Mouse (Mus musculus) embryo, embryonic 10.5 days (tissue): ENCODE measurements around the gene A930017K11Rik.
A peak's percentile ranks its signal among the peaks of the same experiment; 100 is the strongest.

Experiments used
- DNase-seq: peaks from one replicate; pipeline ENCODE4 v3.0.0-alpha.2; 2015; ENCODE audit warnings: low spot score

A930017K11Rik gene

DNA sequence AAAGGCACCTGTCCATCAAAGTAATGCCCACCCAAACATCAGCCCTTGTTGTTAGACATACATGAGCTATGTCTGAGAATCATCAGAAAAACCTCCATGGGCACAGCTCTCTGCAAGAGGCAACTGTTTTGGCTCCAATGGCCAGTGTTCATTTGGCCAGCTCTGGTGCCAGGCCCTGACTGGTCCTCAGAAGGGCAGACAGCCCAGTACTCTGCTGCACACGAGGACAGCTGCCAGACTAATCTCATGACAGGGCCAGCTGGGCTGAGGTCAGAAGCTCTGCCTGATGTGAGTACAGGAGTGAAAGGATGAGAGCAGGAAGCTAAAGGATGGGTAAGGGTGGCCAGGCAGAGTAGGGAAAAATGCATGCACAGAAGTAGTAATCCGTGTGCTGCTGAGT, 27.0 kb downstream of the A930017K11Rik start:
- DNase-seq, result no peak

DNA sequence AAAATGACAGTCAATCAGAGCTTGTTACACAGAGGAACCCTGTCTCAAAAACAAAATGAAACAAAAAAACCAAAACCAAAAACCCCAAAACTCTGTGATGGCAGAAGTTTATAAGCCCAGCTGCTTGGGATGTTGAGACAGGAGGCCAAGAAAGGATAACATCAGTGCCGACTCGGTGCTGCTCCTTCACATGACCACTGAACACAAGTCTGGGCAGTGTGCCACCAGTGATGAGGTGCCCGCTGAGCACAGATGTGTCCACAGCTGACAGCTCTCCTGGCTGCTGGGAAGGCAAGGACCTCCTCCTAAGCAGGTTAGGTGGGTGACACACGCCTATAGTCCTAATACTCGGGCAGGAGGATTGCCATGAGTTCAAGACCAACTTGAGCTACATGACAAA, 30.2 kb downstream of the A930017K11Rik start:
- no peak for DNase-seq

DNA sequence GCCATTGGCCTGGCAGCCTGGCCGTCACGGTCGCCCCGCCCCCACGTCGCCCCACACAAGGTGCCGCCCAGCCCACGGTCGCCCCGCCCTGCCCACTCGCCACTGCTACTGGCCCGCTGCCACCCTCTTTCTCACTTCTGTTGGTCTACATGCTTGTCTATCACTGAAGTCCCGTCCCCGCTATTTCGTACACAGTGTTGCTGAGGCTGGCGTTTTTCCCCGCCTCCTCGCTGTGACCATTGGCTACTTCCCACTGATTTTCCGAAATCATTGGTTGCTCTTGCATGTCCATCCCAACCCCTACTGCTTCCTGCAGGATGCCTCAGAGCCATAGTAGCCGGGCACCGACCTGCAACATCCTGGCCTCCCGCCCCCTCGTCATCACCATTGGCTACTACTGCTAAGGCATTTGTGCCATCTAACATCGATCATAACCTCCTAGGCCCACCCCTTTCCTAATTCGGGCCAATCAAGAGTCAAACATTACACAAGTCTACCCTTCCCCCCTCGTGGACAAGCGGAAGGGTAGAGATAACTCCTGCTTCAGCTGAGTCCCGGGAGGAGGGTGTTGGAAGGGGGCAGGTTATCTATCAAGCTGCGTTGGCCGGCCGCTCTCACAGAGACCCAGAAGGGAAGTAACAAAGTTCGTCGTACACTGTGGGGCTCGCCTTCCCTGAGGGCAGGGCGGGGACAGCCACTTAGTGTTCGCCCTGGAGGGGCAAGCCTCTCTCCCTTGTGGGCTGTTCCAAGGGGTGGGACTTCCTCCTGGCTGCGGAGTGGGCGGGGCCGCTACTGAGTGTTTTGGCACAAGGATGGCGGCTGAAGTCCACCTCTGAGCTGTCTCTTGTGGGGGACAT, 32.4 kb downstream of the A930017K11Rik start:
- DNase-seq, result peak; percentile 99

DNA sequence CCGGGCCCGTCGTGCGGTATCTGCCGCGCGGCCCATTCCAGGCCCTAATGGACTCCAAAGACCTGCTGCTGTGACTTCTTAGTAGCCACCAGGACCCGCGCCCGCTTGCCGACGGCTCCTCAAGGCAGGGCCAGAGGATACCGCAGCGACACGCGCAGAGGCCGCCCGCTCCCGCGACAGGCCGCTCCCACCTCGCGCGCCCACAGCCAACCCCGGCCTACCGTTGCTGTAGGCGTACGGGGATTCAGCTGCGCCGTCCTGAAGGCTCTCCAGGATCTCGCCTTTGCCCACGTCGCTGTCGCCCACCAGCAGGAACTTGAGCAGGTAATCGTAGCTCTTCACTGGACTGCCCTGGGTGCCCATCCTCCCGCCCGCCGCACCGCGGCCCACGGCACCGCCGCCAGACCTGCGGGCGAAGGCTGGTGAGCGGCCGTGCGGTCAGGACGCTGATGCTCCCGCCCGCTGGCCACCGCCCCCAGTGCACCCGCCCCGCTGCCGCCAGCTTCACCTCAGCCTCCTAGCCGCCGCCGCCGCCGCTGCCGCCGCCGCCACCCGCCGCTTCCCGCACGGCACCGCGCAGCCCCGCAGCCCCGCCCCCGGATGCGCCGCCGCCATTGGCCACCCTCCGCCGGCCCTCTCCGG, 33.1 kb downstream of the A930017K11Rik start, which contains the start of gene Rab40c:
TSS of gene Rab40c (minus strand) at position 584 of the 642 bp plus-strand sequence.
- peak; percentile 30 for DNase-seq

GRCm38 (mm10) chr17:25918037-25918750, 34.2 kb downstream of the A930017K11Rik start:
- DNase-seq, result no peak

GRCm38 (mm10) chr17:25916931-25917647, 35.3 kb downstream of the A930017K11Rik start:
- no peak for DNase-seq

- no peak for DNase-seq
These were observed 38.1 kb downstream of the A930017K11Rik start for GRCm38 (mm10) chr17:25914295-25914694.

GRCm38 (mm10) chr17:25913877-25914275, 38.5 kb downstream of the A930017K11Rik start:
- DNase-seq, result no peak

DNA sequence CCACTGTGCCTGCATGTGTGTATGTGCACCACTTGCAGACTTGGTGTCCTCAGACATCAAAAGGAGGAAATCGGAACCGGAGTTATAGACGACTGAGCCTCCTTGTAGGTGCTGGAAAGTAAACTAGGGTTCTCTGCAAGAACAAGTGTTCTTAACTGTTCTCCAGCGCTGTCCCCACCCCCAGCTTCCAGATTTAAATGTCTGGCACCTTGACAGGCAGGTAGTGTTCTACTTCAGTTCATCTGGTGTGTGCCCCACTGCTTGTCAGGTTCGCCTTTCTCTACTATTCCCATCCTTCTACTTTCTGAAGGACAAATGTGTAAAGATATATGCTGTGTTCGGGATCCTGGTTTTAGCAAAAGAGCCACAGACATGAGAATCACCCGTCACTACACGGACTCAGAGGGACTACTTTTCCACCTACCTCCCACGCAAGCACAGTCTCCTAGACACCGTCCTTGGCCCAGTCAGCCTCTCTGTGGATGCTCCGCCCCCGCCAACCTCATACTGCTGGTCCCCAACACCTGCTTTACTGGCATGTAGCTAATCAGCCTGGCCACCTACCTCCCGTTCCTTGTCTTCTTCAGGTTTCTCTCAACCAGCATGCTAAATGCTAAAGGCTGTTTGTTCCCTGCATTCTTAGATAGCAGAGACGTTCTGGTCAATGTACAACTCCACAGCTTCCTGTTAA, 39.0 kb downstream of the A930017K11Rik start:
- DNase-seq, result no peak

DNA sequence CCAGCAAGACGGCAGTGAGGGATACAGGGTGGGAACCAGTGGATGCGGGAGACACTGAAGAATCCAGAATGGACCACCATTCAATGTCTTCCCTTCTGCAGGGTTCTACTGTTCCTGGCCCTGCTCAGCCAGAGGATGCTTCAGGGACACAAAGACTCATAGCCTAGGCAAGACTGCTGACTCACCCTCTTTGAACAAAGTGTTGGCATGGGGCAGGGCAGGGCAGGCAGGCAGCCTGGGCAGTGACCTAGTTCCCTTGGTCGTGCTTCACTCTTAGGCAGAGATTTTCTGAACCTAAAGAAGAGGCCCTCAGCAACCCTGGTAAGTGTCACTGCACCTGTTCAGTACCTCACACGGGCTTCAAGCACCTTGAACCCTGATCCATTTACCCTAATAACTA, 40.5 kb downstream of the A930017K11Rik start:
- DNase-seq, result no peak

DNA sequence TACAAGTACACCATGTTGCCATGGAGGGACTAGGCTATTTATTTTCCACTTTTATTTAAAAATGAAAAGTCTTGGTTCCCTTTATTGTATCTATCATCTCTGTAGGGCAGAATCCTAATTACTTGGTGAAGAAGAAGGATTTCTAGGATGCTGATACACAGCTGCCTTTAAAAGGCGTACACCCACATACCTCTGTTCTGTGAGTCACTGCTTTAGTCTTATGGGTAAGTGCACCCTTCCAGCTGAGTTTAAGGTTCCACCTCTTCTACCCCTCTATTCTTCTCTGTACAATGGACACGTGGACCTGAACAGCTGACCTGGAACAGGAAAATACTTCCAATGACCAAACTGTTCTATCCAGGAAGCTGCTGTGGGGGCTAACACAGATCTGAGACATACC, 44.7 kb downstream of the A930017K11Rik start:
- DNase-seq, result no peak

- DNase-seq, result no peak
These were observed 49.3 kb downstream of the A930017K11Rik start for GRCm38 (mm10) chr17:25903061-25903460.

GRCm38 (mm10) chr17:25900193-25900592, 52.2 kb downstream of the A930017K11Rik start:
- DNase-seq, result no peak
